Mouse (Mus musculus): Measurements from ENCODE around the gene Tubd1. TPM values are rescaled to one million over a fixed set of nuclear protein-coding genes. Genes with fewer than 3 reads are reported as not detected.
"Not testable (repeated sequence)": the region's sequence is repeated elsewhere in the genome, so short reads cannot be mapped to it uniquely, and the experiment has no call there.

Gene Tubd1
- polyA plus RNA-seq, 1 experiment: 6.1 TPM

DNA sequence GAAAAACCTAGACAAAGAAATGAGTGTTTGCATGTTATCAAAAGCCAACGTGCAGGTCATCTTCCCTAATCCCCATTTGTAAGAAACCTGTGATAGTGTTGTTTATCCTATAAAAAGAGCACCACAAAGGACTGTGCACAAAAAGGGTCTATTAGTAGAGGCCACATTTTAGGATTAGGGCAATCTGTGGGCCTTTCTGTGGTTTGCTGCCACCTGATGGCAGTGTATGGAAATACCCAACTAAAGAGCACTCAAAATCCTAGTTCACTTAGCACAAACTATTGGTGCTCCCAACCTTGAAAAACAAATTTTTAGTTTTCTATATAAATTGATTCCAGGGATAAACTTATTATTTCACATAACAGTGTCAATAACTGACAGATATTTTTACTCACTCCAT is 12.0 kb upstream of the Tubd1 start:
- Histone ChIP-seq H3K79me3 (ENCODE audit: low read depth) (peaks cover 48% of the 10 kb centered on the region), H3K4me3 (ENCODE audit: insufficient read depth, poor library complexity, severe bottlenecking) (no peak overlapping the region), H3K27me3 (ENCODE audit: control insufficient read depth, insufficient read depth, insufficient read length) (no peaks in the 10 kb centered on the region), H3K36me3 (ENCODE audit: control insufficient read depth, insufficient read depth) (peaks cover 71% of the 10 kb centered on the region), H3K79me2 (ENCODE audit: control insufficient read depth, insufficient read depth) (peaks cover 81% of the 10 kb centered on the region), H3ac (ENCODE audit: control insufficient read depth, insufficient read length, low read depth) (no peak overlapping the region)
- TF ChIP-seq MAX (IDR thresholded peaks at IDR 0.05): no peak
- no peak for TF ChIP-seq MYOD1 (IDR thresholded peaks at IDR 0.05; ENCODE audit: control insufficient read depth, insufficient read length, low read depth)
- no peak for TF ChIP-seq MYOG (IDR thresholded peaks at IDR 0.05; ENCODE audit: control insufficient read depth, extremely low read depth, insufficient read length)
- TF ChIP-seq CEBPB (IDR thresholded peaks at IDR 0.05; ENCODE audit: low read depth): no peak
- TF ChIP-seq CTCF (IDR thresholded peaks at IDR 0.05; ENCODE audit: control insufficient read depth, insufficient read depth, insufficient read length): no peak
- TF ChIP-seq USF1 (IDR thresholded peaks at IDR 0.05; ENCODE audit: low read depth): no peak
- no peak for TF ChIP-seq FOSL1 (IDR thresholded peaks at IDR 0.05; ENCODE audit: insufficient read depth, low read length, poor library complexity, severe bottlenecking)

DNA sequence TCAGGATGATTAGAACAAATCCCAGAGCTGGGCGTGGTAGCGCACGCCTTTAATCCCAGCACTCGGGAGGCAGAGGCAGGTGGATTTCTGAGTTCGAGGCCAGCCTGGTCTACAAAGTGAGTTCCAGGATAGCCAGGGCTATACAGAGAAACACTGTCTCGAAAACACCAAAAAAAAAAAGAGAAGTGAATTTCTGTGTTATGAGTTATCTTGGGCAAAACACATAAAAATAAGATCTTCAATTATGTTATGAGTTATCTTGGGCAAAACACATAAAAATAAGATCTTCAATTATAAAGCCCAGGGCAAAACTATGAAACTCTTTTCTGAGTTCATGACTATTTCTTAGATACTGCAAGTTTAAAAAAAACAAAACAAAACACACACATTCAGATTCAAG is 11.5 kb upstream of the Tubd1 start:
- peaks cover 52% of the 10 kb centered on the region for H3K79me3 ChIP-seq (ENCODE audit: low read depth)
- H3K36me3 ChIP-seq (ENCODE audit: control insufficient read depth, insufficient read depth): peaks cover 69% of the 10 kb centered on the region
- H3K27me3 ChIP-seq (ENCODE audit: control insufficient read depth, insufficient read depth, insufficient read length); H3K4me3 ChIP-seq (ENCODE audit: insufficient read depth, poor library complexity, severe bottlenecking); H3ac ChIP-seq (ENCODE audit: control insufficient read depth, insufficient read length, low read depth): not testable (repeated sequence)
- peaks cover 82% of the 10 kb centered on the region for H3K79me2 ChIP-seq (ENCODE audit: control insufficient read depth, insufficient read depth)

DNA sequence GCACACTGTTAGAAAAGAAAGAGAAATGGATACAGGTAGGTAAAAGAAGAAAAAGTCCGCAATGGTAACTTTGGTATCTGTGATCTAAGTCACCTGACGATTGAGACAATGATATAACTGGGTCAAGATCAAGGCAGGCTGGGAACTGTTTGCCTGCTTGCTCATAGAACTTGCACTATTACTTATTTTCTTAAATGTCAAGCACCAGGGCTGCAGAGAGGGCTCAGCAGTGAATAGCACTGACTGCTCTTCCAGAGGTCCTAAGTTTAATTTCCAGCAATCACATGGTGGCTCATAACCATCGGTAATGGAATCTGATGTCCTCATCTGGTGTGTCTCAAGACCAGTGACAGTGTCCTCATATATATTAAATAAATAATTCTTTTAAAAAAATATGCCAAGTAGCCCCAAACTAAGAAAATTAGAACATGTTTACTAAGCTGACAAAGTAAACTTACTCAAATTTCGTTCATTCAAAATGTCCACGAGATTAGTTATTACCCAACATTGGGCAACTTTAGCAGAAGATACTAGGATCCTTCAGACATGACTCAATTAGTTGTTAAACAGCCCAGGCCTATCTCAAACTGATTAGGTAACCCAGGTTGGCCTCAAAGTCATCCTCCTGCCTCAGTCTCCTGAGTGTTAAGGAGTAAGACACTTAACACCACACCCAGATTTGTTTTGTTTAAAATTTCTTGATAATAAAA is 10.4 kb upstream of the Tubd1 start:
- H3K4me3 ChIP-seq (ENCODE audit: insufficient read depth, poor library complexity, severe bottlenecking): no peak overlapping the region
- TF ChIP-seq MAX (IDR thresholded peaks at IDR 0.05) (no peak), CTCF (IDR thresholded peaks at IDR 0.05; ENCODE audit: control insufficient read depth, insufficient read depth, insufficient read length) (no peak), USF1 (IDR thresholded peaks at IDR 0.05; ENCODE audit: low read depth) (no peak), CEBPB (IDR thresholded peaks at IDR 0.05; ENCODE audit: low read depth) (no peak), FOSL1 (IDR thresholded peaks at IDR 0.05; ENCODE audit: insufficient read depth, low read length, poor library complexity, severe bottlenecking) (no peak), MYOD1 (IDR thresholded peaks at IDR 0.05; ENCODE audit: control insufficient read depth, insufficient read length, low read depth) (no peak), MYOG (IDR thresholded peaks at IDR 0.05; ENCODE audit: control insufficient read depth, extremely low read depth, insufficient read length) (no peak)
- H3K79me2 ChIP-seq (ENCODE audit: control insufficient read depth, insufficient read depth): peaks cover 86% of the 10 kb centered on the region
- peaks cover 62% of the 10 kb centered on the region for H3K36me3 ChIP-seq (ENCODE audit: control insufficient read depth, insufficient read depth)
- peaks cover 58% of the 10 kb centered on the region for H3K79me3 ChIP-seq (ENCODE audit: low read depth)
- H3K27me3 ChIP-seq (ENCODE audit: control insufficient read depth, insufficient read depth, insufficient read length): no peaks in the 10 kb centered on the region
- no peak overlapping the region for H3ac ChIP-seq (ENCODE audit: control insufficient read depth, insufficient read length, low read depth)

DNA sequence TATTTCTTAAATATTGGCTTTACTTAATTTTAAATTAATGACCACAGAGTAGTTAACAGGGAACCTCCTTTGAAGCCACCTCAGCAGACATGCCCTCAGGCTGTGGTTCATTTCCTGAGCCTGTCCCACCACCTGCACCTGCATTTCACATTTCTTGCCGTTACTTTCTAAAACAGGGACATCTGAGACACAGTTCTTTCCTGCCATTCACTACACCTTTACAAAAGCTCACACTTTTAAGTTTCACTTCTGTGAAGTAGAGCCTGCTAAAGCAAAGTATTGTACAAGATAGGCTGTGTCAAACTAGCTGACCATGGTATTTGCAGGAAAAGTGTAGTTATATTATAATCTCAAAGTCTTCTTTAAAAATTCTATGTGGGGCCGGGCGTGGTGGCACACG is 6.0 kb upstream of the Tubd1 start:
- no peak overlapping the region for H3K4me3 ChIP-seq (ENCODE audit: insufficient read depth, poor library complexity, severe bottlenecking)

DNA sequence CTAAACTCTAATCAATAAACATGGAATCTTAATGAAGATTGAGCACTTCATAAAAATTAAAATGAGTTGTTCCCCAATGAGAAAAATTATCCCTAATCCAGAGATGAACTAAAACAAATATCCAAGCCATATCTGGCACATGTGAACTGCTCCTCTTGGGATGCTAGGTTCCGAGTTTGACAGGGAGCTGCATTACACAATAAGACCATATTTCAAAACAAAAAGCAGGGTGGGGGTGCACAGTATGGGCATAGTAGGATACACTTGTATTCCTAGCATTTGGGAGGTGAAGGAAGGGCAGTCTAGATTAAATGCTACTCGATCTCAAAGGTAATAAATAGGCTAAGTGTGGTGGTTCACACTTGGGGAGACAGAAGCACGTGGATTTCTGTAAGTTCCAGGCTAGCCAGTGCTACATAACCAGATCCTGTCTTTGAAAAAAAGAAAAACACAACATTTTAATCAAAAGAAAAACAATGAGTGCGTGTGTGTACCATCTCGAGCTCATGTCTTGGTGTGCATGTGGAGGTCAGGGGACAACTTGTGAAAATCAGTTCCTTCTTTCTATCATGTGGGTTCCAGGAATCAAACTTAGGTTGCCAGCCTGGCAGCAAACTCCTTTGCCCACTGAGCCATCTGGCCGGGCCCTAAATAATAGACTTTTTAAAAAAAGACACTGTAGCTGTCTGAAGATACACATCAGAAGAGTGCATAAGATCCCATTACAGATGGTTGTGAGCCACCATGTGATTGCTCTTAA is 4.9 kb upstream of the Tubd1 start:
- no peak for TF ChIP-seq CEBPB (IDR thresholded peaks at IDR 0.05; ENCODE audit: low read depth)
- no peak for TF ChIP-seq CTCF (IDR thresholded peaks at IDR 0.05; ENCODE audit: control insufficient read depth, insufficient read depth, insufficient read length)
- no peak for TF ChIP-seq MAX (IDR thresholded peaks at IDR 0.05)
- no peak for TF ChIP-seq FOSL1 (IDR thresholded peaks at IDR 0.05; ENCODE audit: insufficient read depth, low read length, poor library complexity, severe bottlenecking)
- TF ChIP-seq USF1 (IDR thresholded peaks at IDR 0.05; ENCODE audit: low read depth): no peak
- TF ChIP-seq MYOG (IDR thresholded peaks at IDR 0.05; ENCODE audit: control insufficient read depth, extremely low read depth, insufficient read length): no peak
- no peak for TF ChIP-seq MYOD1 (IDR thresholded peaks at IDR 0.05; ENCODE audit: control insufficient read depth, insufficient read length, low read depth)
- H3ac ChIP-seq (ENCODE audit: control insufficient read depth, insufficient read length, low read depth): no peak overlapping the region
- H3K27me3 ChIP-seq (ENCODE audit: control insufficient read depth, insufficient read depth, insufficient read length): no peaks in the 10 kb centered on the region
- H3K36me3 ChIP-seq (ENCODE audit: control insufficient read depth, insufficient read depth): peaks cover 28% of the 10 kb centered on the region
- H3K79me2 ChIP-seq (ENCODE audit: control insufficient read depth, insufficient read depth): peaks cover 97% of the 10 kb centered on the region
- H3K4me3 ChIP-seq (ENCODE audit: insufficient read depth, poor library complexity, severe bottlenecking): no peak overlapping the region
- peaks cover 86% of the 10 kb centered on the region for H3K79me3 ChIP-seq (ENCODE audit: low read depth)

More for the DNA sequence above, 6.0 kb upstream of the Tubd1 start:
- peaks cover 90% of the 10 kb centered on the region for H3K79me3 ChIP-seq (ENCODE audit: low read depth)
- peaks cover 39% of the 10 kb centered on the region for H3K36me3 ChIP-seq (ENCODE audit: control insufficient read depth, insufficient read depth)
- no peak for TF ChIP-seq MYOG (IDR thresholded peaks at IDR 0.05; ENCODE audit: control insufficient read depth, extremely low read depth, insufficient read length)
- no peak for TF ChIP-seq CTCF (IDR thresholded peaks at IDR 0.05; ENCODE audit: control insufficient read depth, insufficient read depth, insufficient read length)
- no peak for TF ChIP-seq CEBPB (IDR thresholded peaks at IDR 0.05; ENCODE audit: low read depth)
- no peak for TF ChIP-seq FOSL1 (IDR thresholded peaks at IDR 0.05; ENCODE audit: insufficient read depth, low read length, poor library complexity, severe bottlenecking)
- no peak for TF ChIP-seq MYOD1 (IDR thresholded peaks at IDR 0.05; ENCODE audit: control insufficient read depth, insufficient read length, low read depth)
- TF ChIP-seq MAX (IDR thresholded peaks at IDR 0.05): no peak
- TF ChIP-seq USF1 (IDR thresholded peaks at IDR 0.05; ENCODE audit: low read depth): no peak
- H3K27me3 ChIP-seq (ENCODE audit: control insufficient read depth, insufficient read depth, insufficient read length): no peaks in the 10 kb centered on the region
- H3ac ChIP-seq (ENCODE audit: control insufficient read depth, insufficient read length, low read depth): no peak overlapping the region
- H3K79me2 ChIP-seq (ENCODE audit: control insufficient read depth, insufficient read depth): peaks cover 100% of the 10 kb centered on the region
